Mouse (Mus musculus) erythroid progenitor cell, adult 5-6 weeks (primary cell): Measurements from ENCODE around the gene Arid1a. TPM values are rescaled to one million over a fixed set of nuclear protein-coding genes. Genes with fewer than 3 reads are reported as not detected.
A peak's percentile ranks its signal among the peaks of the same experiment; 100 is the strongest.
"Not testable (repeated sequence)": the region's sequence is repeated elsewhere in the genome, so short reads cannot be mapped to it uniquely, and the experiment has no call there.

ENCODE experiments used
- ATAC-seq: replicated peaks from 2 replicates; pipeline ENCODE4 v1.8.0; 2016; ENCODE audit warnings: moderate number of reproducible peaks, mild to moderate bottlenecking, moderate TSS enrichment, inconsistent platforms; ENCODE audit not compliant: poor library complexity, low FRiP score, severe bottlenecking
- total RNA-seq, 2 experiments: library from RNA; stranded (forward) in 1 of 2; stranded (reverse) in 1 of 2; fragments of 150-400 nt in 1 of 2; fragments of 186-747, 209-891 nt in 1 of 2; gene quantifications; 2 replicates each; pipeline versions ENCODE4 v1.2.3 to v1.2.4; 2015 to 2017; ENCODE audit warnings: low replicate concordance in 2 of 2

Arid1a gene
- total RNA-seq, 2 experiments from 2014 or later = 65.8 to 69.1 TPM

DNA sequence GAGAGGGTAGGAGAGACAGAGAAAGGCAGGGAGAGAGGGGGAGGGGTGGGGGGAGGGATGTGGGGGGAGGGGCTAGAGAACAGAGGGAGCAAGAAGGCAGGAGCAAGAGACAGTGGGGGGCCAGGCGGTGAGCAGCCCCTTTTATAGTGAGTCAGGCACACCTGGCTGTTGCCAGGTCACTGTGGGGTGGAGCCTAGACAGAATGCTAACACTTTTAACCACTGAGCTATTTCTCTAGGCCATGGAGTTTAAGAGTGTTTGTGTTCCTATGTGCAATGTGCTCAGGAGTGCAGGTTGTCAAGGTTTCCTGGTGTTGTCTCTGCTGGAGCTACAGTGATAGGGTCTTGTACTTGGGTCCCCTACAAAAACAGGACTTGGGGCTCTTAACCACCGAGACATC is 97.8 kb downstream of the Arid1a start:
- no peak for ATAC-seq

DNA sequence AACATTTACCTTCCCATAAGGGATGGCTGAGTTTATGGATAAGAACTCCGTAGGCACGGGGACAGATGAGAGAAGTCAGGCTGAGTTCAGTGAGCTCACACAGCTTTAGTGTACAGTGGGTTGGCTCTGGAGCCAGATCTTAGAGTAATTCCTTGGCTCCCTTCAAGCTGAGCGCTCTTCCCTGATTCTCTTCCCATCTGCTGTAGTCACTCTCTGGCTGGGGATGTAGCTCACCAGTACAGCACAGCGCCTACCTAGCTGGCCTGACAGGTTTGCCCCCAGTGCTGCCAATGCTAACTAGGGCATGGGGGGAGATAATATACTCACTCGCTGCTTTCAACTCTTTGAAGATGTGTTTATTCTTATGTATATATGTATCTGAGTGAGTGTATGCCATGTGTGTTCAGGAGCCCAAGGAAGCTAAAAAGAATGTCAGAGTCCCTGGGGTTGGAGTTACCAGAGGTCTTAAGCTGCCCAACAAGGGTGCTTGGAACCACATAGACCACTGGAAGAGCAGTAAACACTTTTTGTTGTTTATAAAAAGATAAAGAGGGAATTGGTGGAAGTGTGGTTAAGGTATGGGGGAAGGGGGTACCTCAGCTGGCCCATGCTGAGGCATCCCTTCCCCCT is 98.6 kb downstream of the Arid1a start:
- ATAC-seq = no peak

- ATAC-seq = no peak
Measured at GRCm38 (mm10) chr4:133656997-133657396, 99.6 kb downstream of the Arid1a start.

DNA sequence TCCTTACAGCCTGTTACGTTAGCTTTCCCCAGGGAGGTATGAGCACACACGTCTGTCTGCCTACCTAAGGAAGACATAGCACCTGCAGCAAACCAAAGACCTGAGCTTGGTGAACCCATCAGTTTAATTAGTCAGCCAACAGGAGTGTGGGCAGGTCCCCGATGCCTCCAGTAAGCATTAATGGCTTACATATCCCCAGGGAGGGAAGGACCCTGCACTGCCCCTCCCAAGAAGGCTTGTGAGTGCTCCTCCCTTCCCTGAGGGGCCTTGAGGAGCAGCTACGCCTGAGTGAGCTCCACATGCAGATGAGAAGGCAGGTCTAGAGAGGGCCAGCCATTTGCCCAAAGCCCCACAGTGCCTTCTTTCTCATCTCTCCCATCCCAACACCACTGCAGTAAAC is 100.3 kb downstream of the Arid1a start:
- ATAC-seq = no peak

DNA sequence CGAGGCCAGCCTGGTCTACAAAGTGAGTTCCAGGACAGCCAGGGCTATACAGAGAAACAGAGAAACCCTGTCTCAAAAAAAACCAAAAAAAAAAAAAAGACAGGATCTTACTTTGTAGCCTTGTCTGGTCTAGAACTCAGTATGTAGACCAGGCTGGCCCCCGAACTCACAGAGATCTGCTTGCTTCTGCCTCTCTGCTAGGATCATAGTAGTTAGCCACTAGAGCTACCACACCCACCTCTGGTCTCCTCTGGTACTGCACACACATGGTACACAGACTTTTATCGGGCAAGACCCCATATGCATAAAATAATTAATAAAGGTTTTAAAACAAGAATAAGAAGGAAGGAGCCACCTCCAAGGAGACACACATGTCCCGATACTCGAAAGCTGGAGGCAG is 102.5 kb downstream of the Arid1a start:
- ATAC-seq = not testable (repeated sequence)

DNA sequence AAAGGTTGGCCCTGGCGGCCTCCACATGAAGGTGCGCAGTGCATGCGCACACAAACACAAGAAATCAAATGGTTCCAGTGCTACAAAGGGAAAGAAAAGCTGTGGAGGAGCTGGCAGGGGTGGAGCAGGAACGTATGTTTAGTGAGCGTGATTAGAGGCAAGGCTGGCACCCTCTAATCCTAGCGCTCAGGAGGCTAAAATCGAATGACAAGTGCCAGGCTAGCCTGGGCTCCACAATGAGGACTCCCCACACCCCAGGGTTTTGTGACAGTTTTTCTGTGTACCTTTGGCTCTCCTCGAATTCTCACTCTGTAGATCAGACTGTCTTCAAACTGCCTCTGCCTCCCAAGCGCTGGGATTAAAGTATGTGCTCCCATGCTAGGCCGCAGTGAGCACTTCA is 103.8 kb downstream of the Arid1a start:
- ATAC-seq = no peak

GRCm38 (mm10) chr4:133651986-133652385 is 104.6 kb downstream of the Arid1a start:
- ATAC-seq = no peak

- no peak for ATAC-seq
Measured at GRCm38 (mm10) chr4:133651445-133651844, 105.1 kb downstream of the Arid1a start.

GRCm38 (mm10) chr4:133649989-133650699 is 106.4 kb downstream of the Arid1a start, which contains the start of gene Zdhhc18:
Gene Zdhhc18 (minus strand): TSS chr4:133650154.
- peak; percentile 96 for ATAC-seq

DNA sequence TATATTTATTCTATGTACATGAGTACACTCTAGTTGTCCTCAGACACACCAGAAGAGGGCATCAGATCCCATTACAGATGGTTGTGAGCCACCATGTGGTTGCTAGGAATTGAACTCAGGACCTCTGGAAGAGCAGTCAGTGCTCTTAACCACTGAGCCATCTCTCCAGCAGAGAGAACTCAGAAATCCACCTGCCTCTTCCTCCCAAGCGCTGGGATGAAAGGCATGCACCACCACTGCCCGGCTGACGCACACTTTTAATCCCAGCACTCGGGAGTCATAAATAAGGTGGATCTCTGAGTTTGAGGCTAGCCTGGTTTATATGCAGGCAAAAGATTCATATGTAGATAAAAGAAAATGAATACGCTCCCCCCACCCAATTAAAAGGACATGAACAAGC is 107.1 kb downstream of the Arid1a start:
- ATAC-seq = not testable (repeated sequence)

DNA sequence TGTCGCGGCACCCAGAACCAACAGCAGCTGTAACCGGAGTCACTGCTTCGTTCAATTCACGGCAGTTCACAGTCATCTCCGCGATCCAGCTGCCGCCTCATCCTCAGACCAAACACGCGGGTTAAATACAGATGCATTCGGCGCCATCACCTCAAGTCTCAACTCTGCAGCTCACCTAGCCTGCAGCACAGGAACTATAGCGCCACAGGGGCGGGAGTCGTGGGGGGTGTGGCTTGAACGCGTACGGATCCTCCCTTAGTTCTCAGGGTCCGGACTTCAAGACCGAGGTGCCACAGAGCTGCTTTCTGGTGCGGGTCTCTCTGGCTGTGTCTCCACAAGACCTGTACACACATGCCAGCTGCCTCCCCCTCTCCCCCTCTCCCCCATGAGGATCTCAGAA is 110.9 kb downstream of the Arid1a start:
- ATAC-seq = no peak

DNA sequence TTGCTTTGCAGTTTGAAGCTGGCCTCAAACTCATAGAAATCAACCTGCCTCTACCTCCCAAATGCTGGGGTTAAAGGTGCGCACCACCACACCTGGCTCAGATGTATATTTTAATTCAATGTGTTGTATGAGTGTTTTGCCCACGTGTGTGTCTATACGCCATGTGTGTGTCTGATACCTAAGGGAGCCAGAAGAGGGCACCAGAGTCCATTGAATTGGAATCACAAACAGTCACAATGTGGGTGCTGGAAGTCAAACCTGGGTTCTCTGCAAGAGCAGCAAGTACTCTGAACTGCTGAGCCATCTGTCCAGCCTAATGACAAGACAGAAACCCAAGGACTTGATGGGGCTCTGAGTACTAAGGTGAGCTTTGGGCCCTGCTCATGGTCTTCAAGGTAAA is 111.4 kb downstream of the Arid1a start:
- no peak for ATAC-seq

DNA sequence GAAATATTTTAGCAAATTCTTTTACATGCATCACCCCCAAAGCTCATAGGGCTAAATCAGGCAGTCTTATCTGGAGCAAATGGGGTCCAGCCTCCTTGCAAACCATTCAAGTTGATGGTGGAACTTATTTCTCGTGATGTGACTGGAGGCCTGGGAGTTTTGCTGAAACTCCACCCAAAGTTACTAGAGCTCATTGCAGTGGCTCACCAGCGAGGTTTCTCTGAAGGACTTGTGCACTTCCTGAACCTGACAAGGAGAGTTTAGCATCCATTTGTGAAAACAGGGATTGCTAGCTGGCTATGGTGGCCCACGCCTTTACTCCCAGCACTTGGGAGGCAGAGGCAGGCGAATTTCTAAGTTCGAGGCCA is 122.5 kb downstream of the Arid1a start:
- ATAC-seq = no peak

DNA sequence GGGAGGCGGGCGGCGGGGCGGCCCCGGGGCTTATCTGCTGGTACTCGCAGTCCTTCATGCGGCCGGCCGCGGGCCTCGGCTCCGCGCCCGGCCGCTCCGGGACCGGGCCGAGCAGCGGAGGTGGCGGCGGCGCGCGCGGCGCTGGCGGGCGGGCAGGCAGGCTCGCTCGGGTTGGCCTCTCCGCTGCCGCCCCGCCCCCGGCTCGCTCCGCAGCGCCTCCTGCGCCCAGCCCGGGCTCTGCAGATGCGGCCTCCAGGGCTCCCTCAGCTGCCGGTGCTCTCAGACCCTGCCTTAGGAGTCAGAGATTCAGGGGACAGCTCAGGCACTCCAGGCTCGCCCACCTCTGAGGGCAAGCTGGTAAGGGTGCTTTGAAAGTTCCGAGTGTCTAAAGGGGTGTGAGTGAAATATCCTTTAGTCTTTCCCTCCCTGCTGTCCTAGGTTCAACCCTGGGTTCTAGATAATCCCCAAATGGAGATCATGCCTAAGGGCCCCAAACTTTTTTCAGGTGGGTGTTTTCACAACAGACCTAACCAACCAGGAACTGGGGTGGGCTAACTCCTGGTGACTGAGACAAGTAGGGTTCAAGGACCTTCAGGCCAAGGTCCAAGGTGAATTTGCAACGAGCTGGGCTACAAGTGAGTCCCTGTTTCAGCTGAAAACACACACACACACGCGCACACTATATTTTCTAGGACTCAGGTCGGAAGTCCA is 123.1 kb downstream of the Arid1a start:
- ATAC-seq = peak; percentile 95

- peak; percentile 51 for ATAC-seq
Measured at GRCm38 (mm10) chr4:133632483-133633327, 123.9 kb downstream of the Arid1a start.

DNA sequence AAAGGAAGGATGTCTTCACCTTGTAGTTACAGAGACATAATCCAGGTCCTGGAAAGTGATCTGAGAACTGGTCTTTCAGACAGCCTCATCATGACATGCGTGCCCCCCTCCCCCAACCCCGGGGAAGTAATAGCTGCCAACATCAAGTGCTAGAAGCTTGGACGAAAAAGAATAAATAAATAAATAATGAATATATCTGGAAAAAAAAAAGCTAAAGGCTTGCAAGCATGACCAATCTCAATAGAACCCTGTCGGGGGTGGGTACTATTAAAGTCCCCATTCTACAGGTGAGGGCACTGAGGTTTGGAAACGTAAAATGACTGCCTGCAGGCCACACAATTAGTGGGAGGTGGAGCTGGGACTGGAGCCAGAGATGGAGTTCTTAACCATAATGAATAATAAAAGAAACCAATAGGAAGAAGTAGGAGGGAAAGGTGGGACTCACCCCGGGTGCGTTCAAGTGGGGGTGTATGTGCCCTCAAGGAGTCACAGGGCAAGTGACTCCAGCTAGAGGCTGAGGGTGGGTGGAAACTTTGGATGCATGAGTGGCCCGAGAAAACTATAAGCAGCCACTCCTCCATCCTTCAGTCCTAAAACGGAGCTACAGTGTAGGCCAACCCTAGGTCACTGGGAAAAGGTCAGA is 124.7 kb downstream of the Arid1a start:
- no peak for ATAC-seq

DNA sequence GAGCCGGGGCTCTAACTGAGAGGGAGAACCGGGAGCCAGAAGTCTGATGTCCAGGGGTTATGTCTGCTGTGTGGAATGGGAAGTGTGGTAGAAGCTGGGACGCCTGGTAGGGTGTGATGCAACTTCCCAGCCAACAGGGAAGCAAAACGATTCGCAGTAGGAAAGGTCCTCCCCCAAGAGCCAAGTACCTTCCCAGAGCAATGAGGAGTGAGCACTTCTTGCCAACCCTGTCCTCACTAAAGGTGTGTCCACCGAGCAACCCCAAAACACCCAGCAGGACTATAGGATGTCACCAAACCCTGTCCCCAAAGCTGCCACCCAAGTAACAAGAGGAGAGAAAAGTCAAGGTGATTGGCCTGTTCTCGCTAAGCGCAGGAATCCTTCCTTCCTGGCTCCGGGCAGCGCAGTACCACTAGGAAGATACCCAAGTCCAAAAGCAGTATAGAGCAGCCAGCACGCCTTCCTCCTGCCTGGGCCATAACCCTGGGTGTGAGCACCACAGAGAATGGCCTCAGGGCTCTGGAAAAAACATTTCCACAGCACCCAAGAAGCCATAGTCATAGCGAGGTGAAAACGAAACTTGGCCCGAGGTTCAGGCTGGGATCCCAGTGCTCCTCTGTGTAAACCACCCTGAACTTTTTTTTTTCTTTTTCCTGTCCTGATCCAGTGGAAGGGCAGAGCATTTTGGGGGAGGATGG is 125.3 kb downstream of the Arid1a start:
- no peak for ATAC-seq

GRCm38 (mm10) chr4:133630326-133630920 is 126.1 kb downstream of the Arid1a start:
- ATAC-seq = no peak

DNA sequence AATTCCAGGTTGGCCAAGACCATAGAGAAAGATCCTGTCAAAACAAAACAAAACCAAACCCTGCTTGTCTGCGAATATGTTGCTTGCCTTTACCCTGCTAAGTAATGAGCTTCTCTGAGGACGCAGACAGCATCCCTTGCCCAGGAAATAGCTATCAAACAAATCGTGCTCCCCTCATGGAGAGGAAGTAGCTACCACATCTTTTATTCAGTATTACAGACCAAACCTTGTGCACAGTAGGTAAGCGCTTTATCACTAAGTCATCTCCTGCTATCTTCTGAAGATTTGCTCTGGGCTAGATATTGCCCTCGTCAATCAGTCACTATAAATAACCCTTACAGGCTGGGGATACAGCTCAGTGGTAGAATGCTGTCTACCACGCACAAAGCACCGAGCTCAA is 127.4 kb downstream of the Arid1a start:
- no peak for ATAC-seq
